Mouse (Mus musculus) lung, embryonic 15.5 days (tissue): ENCODE results near the gene Meox1. TPM values are rescaled to one million over a fixed set of nuclear protein-coding genes. Genes with fewer than 3 reads are reported as not detected.

Source experiments
- ATAC-seq: fragments of 200-750 bp; cut with Nextera tagmentation; 2 replicates; pipeline ENCODE4 v1.8.0; 2017; ENCODE audit warnings: moderate number of reproducible peaks, borderline replicate concordance; ENCODE audit not compliant: low FRiP score, low TSS enrichment; ENCODE audit errors: extremely low read depth
- H3K27ac ChIP-seq: fragments of 300-500 bp; sonication (generic); 2 replicates; pipeline ENCODE4 v1.5.1; 2015; ENCODE audit warnings: moderate library complexity, mild to moderate bottlenecking, inconsistent platforms
- H3K27me3 ChIP-seq: fragments of 300-500 bp; sonication (generic); 2 replicates; pipeline ENCODE4 v1.6.1; 2015; ENCODE audit warnings: inconsistent platforms
- H3K36me3 ChIP-seq: fragments of 300-500 bp; sonication (generic); 2 replicates; pipeline ENCODE4 v1.6.1; 2015; ENCODE audit warnings: inconsistent platforms
- H3K4me1 ChIP-seq: fragments of 300-500 bp; sonication (generic); 2 replicates; pipeline ENCODE4 v1.6.1; 2015; ENCODE audit warnings: inconsistent platforms
- H3K4me2 ChIP-seq: fragments of 300-500 bp; sonication (generic); 2 replicates; pipeline ENCODE4 v1.6.1; 2015; ENCODE audit warnings: inconsistent platforms, mild to moderate bottlenecking, moderate library complexity
- H3K4me3 ChIP-seq: fragments of 300-500 bp; sonication (generic); 2 replicates; pipeline ENCODE4 v1.5.1; 2015; ENCODE audit warnings: mild to moderate bottlenecking, inconsistent platforms
- H3K9ac ChIP-seq: fragments of 300-500 bp; sonication (generic); 2 replicates; pipeline ENCODE4 v1.6.1; 2015; ENCODE audit warnings: inconsistent platforms
- H3K9me3 ChIP-seq: fragments of 300-500 bp; sonication (generic); 2 replicates; pipeline ENCODE4 v1.6.1; 2016; ENCODE audit warnings: inconsistent platforms
- WGBS: fragments of 180-500 bp; shearing (Covaris S2); methylation state at CpG from one replicate; pipeline ENCODE4 v1.1.7; 2015; 5-methylcytosine and 5-hydroxymethylcytosine counted together
- polyA plus RNA-seq: library from polyadenylated mRNA; unstranded; fragments of >200 nt; fragmentation: Nextera tagmentation; extraction: Ambion mirVana; gene quantifications from 2 replicates; pipeline ENCODE4 v1.2.1, GENCODE M21; 2015

Meox1 gene
- polyA plus RNA-seq, 1 experiment from 2014 or later = 10.3 TPM

DNA sequence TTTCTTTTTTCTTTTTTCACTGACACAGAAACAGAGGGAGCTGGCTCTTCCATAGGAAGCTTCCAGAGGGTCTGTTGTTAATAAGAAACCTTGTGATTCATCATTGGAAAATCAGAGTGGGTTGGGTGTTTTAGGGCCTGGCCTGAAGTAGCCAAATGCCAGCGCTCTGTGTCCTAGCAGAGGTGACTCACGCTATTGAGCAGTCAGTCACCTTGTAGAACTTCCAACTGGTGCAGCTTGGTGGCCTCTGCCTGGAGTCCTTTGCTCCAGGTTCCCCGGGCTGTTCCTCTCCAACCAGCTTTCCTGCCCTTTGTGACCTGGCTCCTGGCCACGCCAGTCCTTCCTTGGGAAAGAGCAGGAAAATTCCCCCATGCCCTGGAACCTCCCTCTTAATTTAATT, 44.9 kb downstream of the Meox1 start:
- 74% methylated on average over 4 of the region's 4 CpGs for WGBS
- no peak for ATAC-seq

DNA sequence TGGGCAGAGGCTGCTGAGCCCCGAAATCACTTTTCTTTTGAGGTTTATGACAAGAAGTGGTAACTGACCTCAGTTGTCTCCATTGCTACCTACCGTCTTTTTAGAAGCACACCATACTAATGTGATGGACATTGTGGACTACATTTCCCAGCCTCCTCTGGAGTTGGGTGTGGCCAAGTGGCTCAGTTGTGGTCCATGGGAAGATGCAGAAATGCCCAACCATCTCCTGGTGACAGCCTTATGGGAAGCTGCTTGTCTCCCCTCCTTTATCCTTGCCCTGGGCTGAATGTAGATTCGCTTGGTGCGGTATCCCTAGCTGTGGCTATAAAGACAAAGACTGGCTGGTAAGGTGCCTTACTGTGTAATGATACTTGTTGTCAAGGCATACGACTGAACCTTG, 46.7 kb downstream of the Meox1 start:
- Histone ChIP-seq H3K4me2 (no peak overlapping the region), H3K9ac (no peak overlapping the region), H3K4me1 (peaks cover 10% of the 10 kb centered on the region), H3K27ac (no peak overlapping the region), H3K27me3 (no peaks in the 10 kb centered on the region), H3K36me3 (no peaks in the 10 kb centered on the region), H3K9me3 (no peaks in the 10 kb centered on the region), H3K4me3 (no peak overlapping the region)
- 84% methylated on average over 5 of the region's 5 CpGs for WGBS
- no peak for ATAC-seq

More for the DNA sequence above, 44.9 kb downstream of the Meox1 start:
- Histone ChIP-seq H3K4me3 (no peak overlapping the region), H3K9me3 (no peaks in the 10 kb centered on the region), H3K9ac (no peak overlapping the region), H3K4me1 (peaks cover 10% of the 10 kb centered on the region), H3K36me3 (no peaks in the 10 kb centered on the region), H3K27ac (no peak overlapping the region), H3K27me3 (no peaks in the 10 kb centered on the region), H3K4me2 (no peak overlapping the region)

DNA sequence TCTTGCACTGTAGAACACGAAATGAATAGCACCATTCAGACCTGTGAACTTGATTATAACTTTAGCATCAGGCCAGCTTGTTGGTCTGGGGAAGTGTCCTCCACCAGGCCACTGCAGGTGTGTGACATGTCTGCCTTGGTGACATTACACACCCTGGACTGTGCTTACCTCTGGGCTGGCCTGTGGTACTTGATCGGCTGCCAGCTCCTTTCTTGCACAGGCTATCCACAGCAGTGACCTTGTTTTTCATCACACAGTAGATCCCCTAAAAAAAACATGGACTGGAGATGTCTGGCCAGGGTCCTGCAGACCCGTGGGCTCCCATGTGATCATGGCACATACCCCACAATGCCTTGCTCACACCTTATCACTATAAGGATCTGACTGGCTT, 51.4 kb downstream of the Meox1 start:
- Histone ChIP-seq H3K9ac (no peak overlapping the region), H3K4me3 (no peak overlapping the region), H3K4me1 (peaks cover 9% of the 10 kb centered on the region), H3K27ac (peak overlapping the region; percentile 77), H3K9me3 (no peaks in the 10 kb centered on the region), H3K36me3 (no peaks in the 10 kb centered on the region), H3K27me3 (no peaks in the 10 kb centered on the region), H3K4me2 (no peak overlapping the region)
- 0 out of 2 replicates have a peak, but pooled peaks have one; percentile 15 for ATAC-seq
- 64% methylated on average over 3 of the region's 3 CpGs for WGBS

DNA sequence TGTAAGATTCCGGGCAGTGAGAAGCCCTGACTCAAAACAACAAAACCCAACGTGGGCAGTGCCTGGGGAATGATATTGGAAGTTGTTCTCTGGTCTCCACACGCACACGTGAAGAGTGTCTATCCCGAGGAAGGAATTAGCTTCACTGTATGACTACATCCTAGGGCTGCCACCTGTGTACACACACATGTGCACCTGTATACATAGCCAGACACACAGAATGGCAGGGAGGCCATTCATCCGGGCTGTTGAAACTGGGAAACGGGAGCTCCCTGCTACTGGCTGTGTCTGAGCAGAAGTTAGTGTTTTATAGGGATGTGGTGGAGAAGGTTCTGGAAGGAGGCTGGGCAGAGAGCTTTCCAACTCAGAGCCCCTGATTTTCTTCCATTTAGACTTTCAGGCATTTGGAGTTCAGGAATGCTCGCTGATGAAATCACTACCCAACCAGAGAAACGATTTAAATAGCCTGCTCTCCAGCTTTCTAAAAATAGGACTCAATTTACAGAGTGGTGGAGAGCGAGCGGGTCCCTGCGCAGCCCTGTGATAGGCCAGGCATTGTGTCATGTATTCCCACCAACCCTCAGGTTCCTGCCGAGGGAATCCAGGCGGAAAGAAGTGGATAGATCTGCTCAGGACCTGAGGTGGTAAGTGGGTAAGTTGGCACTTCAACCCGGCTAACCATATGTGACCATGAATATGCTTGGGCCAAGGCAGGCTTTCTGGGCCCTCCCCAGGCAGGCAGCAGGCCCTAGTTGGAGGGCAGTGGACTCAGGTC, 52.0 kb downstream of the Meox1 start:
- Histone ChIP-seq H3K36me3 (no peaks in the 10 kb centered on the region), H3K27ac (peak overlapping the region; percentile 77), H3K4me3 (no peak overlapping the region), H3K9me3 (no peaks in the 10 kb centered on the region), H3K27me3 (no peaks in the 10 kb centered on the region), H3K9ac (no peak overlapping the region), H3K4me1 (peaks cover 9% of the 10 kb centered on the region), H3K4me2 (no peak overlapping the region)
- peak; percentile 78 for ATAC-seq
- WGBS = 46% methylated on average over 15 of the region's 15 CpGs

DNA sequence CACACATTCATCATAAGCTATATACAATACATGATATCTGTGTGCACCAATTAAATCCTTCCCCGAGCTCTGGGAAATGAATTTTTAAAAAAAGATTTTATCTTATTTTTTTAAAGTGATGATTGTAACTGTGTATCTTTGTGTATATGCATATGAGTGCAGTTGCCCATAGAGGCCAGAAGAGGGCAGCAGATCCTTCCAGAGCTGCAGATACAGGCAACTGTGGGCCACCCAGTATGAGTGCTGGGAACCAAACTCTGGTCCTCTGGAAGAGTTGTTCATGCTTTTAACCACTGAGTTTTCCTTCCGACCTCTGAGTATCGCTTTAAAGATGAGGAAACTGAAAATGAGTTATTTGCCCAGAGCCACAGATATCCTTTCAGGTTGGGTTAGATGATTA, 53.8 kb downstream of the Meox1 start:
- 94% methylated on average over 3 of the region's 3 CpGs for WGBS
- Histone ChIP-seq H3K4me2 (no peak overlapping the region), H3K9ac (no peak overlapping the region), H3K4me3 (no peak overlapping the region), H3K36me3 (no peaks in the 10 kb centered on the region), H3K27ac (no peak overlapping the region), H3K27me3 (no peaks in the 10 kb centered on the region), H3K9me3 (no peaks in the 10 kb centered on the region), H3K4me1 (peaks cover 9% of the 10 kb centered on the region)
- no peak for ATAC-seq

DNA sequence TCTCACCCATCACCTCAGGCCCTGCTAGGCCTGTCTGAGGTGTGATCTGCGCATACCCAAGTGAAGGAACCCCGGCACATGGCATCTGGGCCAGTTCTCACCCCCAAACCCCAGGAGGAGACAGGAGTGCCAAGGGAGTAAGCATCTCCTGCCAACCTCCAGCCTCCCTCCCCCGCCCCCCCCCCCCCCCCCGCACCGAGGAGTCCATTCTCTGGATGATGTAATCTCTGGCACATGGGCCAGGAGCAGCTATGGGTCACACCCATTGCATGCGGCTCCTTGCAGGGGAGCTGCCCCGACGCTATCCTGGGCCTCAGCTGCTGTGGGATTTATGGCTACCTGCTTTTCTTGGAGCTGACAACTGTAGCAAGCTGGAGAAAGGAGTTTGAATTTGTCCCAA, 54.7 kb downstream of the Meox1 start:
- no peaks in the 10 kb centered on the region for H3K9me3 ChIP-seq
- WGBS = 33% methylated on average over 7 of the region's 8 CpGs
- no peaks in the 10 kb centered on the region for H3K27me3 ChIP-seq
- no peak overlapping the region for H3K4me2 ChIP-seq
- no peaks in the 10 kb centered on the region for H3K36me3 ChIP-seq
- no peak overlapping the region for H3K4me3 ChIP-seq
- no peak overlapping the region for H3K27ac ChIP-seq
- no peak for ATAC-seq
- H3K9ac ChIP-seq = no peak overlapping the region
- H3K4me1 ChIP-seq = peaks cover 9% of the 10 kb centered on the region

DNA sequence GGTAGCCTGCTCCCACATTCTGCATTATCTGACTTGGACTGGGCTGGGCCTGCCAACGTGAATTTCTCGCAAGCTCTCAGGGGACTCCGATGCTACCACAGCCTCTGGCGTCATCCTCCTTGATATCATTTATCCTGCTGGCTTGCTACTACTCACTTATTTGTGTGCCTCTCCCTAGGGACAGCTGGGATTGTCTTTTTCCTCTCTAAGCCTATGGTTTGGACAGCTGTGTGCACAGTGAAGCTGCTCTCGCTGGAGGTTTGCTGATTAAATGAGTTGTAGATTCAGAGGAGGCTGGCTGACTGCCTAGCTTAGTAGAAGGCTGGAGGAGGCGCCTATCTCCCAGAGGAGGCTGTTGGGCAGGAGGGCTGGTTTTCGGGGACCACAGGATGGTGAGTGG, 62.2 kb downstream of the Meox1 start:
- Histone ChIP-seq H3K9me3 (no peaks in the 10 kb centered on the region), H3K27me3 (no peaks in the 10 kb centered on the region), H3K27ac (0 out of 2 replicates have a peak overlapping the region, but pooled peaks have one; percentile 17), H3K4me1 (peaks cover 23% of the 10 kb centered on the region), H3K9ac (no peak overlapping the region), H3K36me3 (no peaks in the 10 kb centered on the region), H3K4me2 (no peak overlapping the region), H3K4me3 (no peak overlapping the region)
- ATAC-seq = peak; percentile 36; the same call in 1 of the 2 replicates
- 43% methylated on average over 7 of the region's 7 CpGs for WGBS

DNA sequence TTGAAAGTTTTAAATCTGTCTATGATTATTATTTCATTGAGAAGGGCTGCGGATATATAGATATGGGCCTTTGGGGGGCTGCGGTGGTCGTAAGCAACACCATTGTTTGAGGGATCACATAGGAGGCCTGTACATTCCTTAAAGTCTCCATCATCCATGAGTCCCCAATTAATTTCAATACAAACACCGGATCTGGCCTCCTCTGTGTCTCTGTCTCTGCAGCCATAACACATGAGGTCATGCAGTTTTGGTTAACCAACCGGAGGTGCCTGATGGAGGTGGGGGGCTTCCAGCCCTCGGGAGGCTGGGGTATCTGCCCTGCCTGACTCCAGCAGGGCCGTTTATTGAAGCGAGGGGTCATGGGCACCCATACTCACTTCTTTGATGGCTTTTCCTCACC, 63.6 kb downstream of the Meox1 start:
- no peak overlapping the region for H3K9ac ChIP-seq
- no peaks in the 10 kb centered on the region for H3K36me3 ChIP-seq
- peak overlapping the region; percentile 31; the same call in 1 of the 2 replicates for H3K4me2 ChIP-seq
- H3K27ac ChIP-seq = peak overlapping the region; percentile 70
- 0 out of 2 replicates have a peak, but pooled peaks have one; percentile 19 for ATAC-seq
- H3K9me3 ChIP-seq = no peaks in the 10 kb centered on the region
- H3K27me3 ChIP-seq = no peaks in the 10 kb centered on the region
- H3K4me3 ChIP-seq = no peak overlapping the region
- H3K4me1 ChIP-seq = peaks cover 23% of the 10 kb centered on the region
- WGBS = 50% methylated on average over 8 of the region's 8 CpGs

DNA sequence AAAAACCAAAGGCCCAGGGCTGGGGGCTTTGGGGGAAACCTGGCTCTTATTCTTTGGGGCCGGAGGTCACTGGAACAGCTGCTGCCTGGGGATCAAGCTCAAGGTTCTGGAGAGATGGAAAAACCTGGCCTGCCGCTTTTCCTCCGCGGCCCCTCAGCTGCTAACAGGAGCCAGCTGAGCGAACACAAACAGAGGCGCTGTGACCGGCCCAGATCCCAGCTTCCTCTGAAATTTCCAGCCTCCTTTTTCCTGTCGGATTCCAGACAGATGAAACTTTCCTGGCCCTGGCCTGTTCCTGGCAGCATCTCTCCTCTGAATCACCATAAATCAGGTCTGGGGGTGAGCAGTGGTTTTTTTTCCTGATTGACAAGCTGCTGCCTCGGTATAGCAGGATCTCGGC, 64.1 kb downstream of the Meox1 start:
- H3K4me3 ChIP-seq = no peak overlapping the region
- ATAC-seq = peak; percentile 37; the same call in 1 of the 2 replicates
- no peak overlapping the region for H3K9ac ChIP-seq
- no peaks in the 10 kb centered on the region for H3K36me3 ChIP-seq
- H3K27me3 ChIP-seq = no peaks in the 10 kb centered on the region
- peak overlapping the region; percentile 31 for H3K4me2 ChIP-seq
- H3K9me3 ChIP-seq = no peaks in the 10 kb centered on the region
- 9% methylated on average over 10 of the region's 10 CpGs for WGBS
- H3K4me1 ChIP-seq = peaks cover 23% of the 10 kb centered on the region
- peak overlapping the region; percentile 70 for H3K27ac ChIP-seq

DNA sequence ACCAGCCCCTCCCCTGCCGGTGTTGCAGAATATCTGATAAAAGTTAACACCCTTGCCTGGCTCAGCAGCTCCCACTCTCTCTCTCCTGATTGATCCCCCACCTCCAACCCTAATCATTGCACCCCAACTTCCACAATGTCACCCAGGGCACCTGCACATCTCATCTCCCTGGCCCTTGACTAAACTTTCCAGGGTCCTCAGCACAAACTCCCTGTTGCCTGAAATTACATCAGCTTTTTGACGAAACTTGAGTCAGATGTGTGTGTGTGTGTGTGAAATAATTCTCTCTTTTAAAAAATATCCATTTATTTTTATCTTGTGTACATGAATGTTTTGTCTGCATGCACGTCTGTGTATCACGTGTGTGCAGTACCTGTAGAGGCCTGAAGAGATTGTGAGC, 65.5 kb downstream of the Meox1 start:
- no peaks in the 10 kb centered on the region for H3K36me3 ChIP-seq
- ATAC-seq = no peak
- H3K27me3 ChIP-seq = no peaks in the 10 kb centered on the region
- no peak overlapping the region for H3K4me2 ChIP-seq
- no peak overlapping the region for H3K4me3 ChIP-seq
- no peak overlapping the region for H3K9ac ChIP-seq
- H3K9me3 ChIP-seq = no peaks in the 10 kb centered on the region
- peaks cover 23% of the 10 kb centered on the region for H3K4me1 ChIP-seq
- no peak overlapping the region for H3K27ac ChIP-seq
- WGBS = 93% methylated on average over 4 of the region's 4 CpGs
